Mouse (Mus musculus) spleen, adult 12 weeks (tissue): Measurements from ENCODE around the gene Gucy2c.

ENCODE experiments used
- DNase-seq: peaks from one replicate; pipeline ENCODE4 v3.0.0; 2022; ENCODE audit warnings: low spot score

The Gucy2c gene

GRCm38 (mm10) chr6:136728144-136728543, 53.4 kb downstream of the Gucy2c start:
- DNase-seq, result no peak

GRCm38 (mm10) chr6:136723171-136723570, 58.4 kb downstream of the Gucy2c start:
- no peak for DNase-seq

GRCm38 (mm10) chr6:136722565-136722964, 59.0 kb downstream of the Gucy2c start:
- DNase-seq, result no peak

- peak; percentile 36 for DNase-seq
Observed at GRCm38 (mm10) chr6:136721925-136722324, 59.6 kb downstream of the Gucy2c start.

GRCm38 (mm10) chr6:136720436-136720835, 61.1 kb downstream of the Gucy2c start:
- DNase-seq, result no peak

GRCm38 (mm10) chr6:136715881-136716431, 65.6 kb downstream of the Gucy2c start:
- DNase-seq, result no peak

GRCm38 (mm10) chr6:136714097-136714496, 67.5 kb downstream of the Gucy2c start:
- DNase-seq, result no peak

- DNase-seq, result no peak
Observed at GRCm38 (mm10) chr6:136710408-136710807, 71.2 kb downstream of the Gucy2c start.

GRCm38 (mm10) chr6:136708597-136708996, 73.0 kb downstream of the Gucy2c start:
- DNase-seq, result no peak

- no peak for DNase-seq
Observed at GRCm38 (mm10) chr6:136701878-136702277, 79.7 kb downstream of the Gucy2c start.

GRCm38 (mm10) chr6:136701185-136701584, 80.4 kb downstream of the Gucy2c start:
- DNase-seq, result no peak

GRCm38 (mm10) chr6:136691314-136691713, 90.3 kb downstream of the Gucy2c start:
- no peak for DNase-seq

GRCm38 (mm10) chr6:136690527-136690926, 91.0 kb downstream of the Gucy2c start:
- no peak for DNase-seq

GRCm38 (mm10) chr6:136689790-136690413, 91.7 kb downstream of the Gucy2c start:
- peak; percentile 45 for DNase-seq

GRCm38 (mm10) chr6:136685433-136685832, 96.1 kb downstream of the Gucy2c start:
- DNase-seq, result no peak

GRCm38 (mm10) chr6:136683410-136684334, 97.9 kb downstream of the Gucy2c start:
- peak; percentile 29 for DNase-seq

- DNase-seq, result no peak
Observed at GRCm38 (mm10) chr6:136679381-136679780, 102.2 kb downstream of the Gucy2c start.

GRCm38 (mm10) chr6:136674935-136675334, 106.6 kb downstream of the Gucy2c start:
- DNase-seq, result no peak

- DNase-seq, result no peak
Observed at GRCm38 (mm10) chr6:136672467-136672866, 109.1 kb downstream of the Gucy2c start.

- no peak for DNase-seq
Observed at GRCm38 (mm10) chr6:136669274-136669673, 112.3 kb downstream of the Gucy2c start.

GRCm38 (mm10) chr6:136668266-136668986, 113.1 kb downstream of the Gucy2c start:
- DNase-seq, result no peak

GRCm38 (mm10) chr6:136662063-136662462, 119.5 kb downstream of the Gucy2c start:
- DNase-seq, result no peak
